Mouse (Mus musculus): Measurements from ENCODE around the gene I830077J02Rik. TPM values are rescaled to one million over a fixed set of nuclear protein-coding genes. Genes with fewer than 3 reads are reported as not detected.

Gene I830077J02Rik
- total and polyA plus RNA-seq, 3 experiments: 0.72 to 2.3 (median 0.97) TPM

DNA sequence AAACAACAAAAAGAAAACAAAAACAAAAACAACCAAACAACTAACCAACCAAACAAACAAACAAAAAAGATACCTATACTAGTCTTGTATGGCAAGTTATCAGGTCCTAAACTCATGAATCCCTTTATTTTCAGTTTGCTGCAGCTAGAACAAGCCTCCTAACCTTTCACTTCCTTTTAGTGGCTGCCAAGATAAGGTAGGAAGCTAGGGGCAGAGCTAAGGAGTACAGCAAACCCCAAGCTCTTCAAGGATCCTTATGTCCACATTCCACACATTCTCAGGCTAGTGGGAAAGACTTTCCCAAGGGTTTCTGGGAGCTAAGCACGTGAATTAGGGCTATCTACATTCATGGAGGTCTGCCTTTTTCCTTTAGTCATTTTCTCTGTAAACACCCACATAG lies 17.2 kb downstream of the I830077J02Rik start:
- Histone ChIP-seq H3K4me3 (no peak overlapping the region), H3K27ac (no peak overlapping the region), H3K36me3 (ENCODE audit: control insufficient read depth, insufficient read depth, low read length) (no peaks in the 10 kb centered on the region), H3K79me2 (replicated peaks; ENCODE audit: control insufficient read depth, insufficient read depth, low read length) (no peaks in the 10 kb centered on the region), H3K9ac (ENCODE audit: low read depth, low read length) (no peak overlapping the region), H3K4me1 (ENCODE audit: control insufficient read depth, insufficient read depth, low read length) (peaks cover 4% of the 10 kb centered on the region), H3K27me3 (ENCODE audit: control insufficient read depth, insufficient read depth, low read length) (no peaks in the 10 kb centered on the region)
- WGBS: 47% methylated on average over 1 of the region's 1 CpGs
- DNase-seq: no peak
- TF ChIP-seq POLR2A (IDR thresholded peaks at IDR 0.05; ENCODE audit: insufficient read depth, low read depth, low read length) (no peak), CTCF (IDR thresholded peaks at IDR 0.05) (no peak), EP300 (IDR thresholded peaks at IDR 0.05; ENCODE audit: insufficient read depth, low read depth, low read length) (no peak)
- intact Hi-C loops (cut with DNase I): no loop called here

DNA sequence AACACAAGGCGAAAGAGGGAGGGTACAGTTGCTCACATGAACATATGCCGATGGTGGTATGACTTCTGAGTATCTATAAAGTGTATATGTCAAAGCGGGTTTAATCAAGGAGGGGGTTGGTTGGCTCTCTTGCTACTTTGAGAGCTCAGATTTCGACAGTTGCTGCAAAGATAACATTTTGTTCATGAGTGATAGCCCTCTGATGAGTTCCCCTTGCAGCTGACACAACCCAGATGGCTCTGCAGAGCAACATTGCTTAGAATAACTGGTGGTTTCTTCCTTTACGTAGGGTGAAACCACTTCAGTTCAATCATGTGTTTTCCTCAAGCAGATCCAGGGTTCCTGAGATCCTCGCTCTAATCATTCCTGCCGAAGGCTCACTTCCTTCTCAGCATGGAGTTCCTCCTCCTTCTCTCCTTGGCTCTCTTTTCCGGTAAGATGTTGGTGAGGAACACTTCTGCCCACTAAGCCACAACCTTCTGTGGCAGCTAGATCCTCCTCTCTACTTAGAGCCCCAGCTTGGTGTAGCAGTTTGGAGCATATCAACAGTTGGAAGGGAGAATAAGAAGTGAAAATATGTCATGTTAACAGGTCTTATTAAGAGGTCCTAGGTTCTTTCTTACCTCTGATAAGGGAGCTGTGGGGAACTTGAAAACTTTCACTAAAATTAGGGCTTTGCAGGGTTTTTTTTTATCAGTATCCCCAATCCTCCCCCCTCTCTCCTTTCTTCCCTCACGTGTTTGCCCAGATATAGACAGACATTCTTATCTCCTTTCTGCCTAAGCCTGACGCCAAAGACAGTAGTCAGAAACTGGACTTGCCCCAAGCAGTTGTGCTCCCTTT lies 18.4 kb downstream of the I830077J02Rik start:
- Histone ChIP-seq H3K9ac (ENCODE audit: low read depth, low read length) (no peak overlapping the region), H3K4me3 (no peak overlapping the region), H3K4me1 (ENCODE audit: control insufficient read depth, insufficient read depth, low read length) (peaks cover 4% of the 10 kb centered on the region), H3K36me3 (ENCODE audit: control insufficient read depth, insufficient read depth, low read length) (no peaks in the 10 kb centered on the region), H3K27me3 (ENCODE audit: control insufficient read depth, insufficient read depth, low read length) (no peaks in the 10 kb centered on the region), H3K27ac (no peak overlapping the region), H3K79me2 (replicated peaks; ENCODE audit: control insufficient read depth, insufficient read depth, low read length) (no peaks in the 10 kb centered on the region)
- 24% methylated on average over 10 of the region's 10 CpGs for WGBS
- TF ChIP-seq CTCF (IDR thresholded peaks at IDR 0.05) (no peak), EP300 (IDR thresholded peaks at IDR 0.05; ENCODE audit: insufficient read depth, low read depth, low read length) (no peak), POLR2A (IDR thresholded peaks at IDR 0.05; ENCODE audit: insufficient read depth, low read depth, low read length) (no peak)
- intact Hi-C loops (cut with DNase I): no loop called here
- no peak for DNase-seq

DNA sequence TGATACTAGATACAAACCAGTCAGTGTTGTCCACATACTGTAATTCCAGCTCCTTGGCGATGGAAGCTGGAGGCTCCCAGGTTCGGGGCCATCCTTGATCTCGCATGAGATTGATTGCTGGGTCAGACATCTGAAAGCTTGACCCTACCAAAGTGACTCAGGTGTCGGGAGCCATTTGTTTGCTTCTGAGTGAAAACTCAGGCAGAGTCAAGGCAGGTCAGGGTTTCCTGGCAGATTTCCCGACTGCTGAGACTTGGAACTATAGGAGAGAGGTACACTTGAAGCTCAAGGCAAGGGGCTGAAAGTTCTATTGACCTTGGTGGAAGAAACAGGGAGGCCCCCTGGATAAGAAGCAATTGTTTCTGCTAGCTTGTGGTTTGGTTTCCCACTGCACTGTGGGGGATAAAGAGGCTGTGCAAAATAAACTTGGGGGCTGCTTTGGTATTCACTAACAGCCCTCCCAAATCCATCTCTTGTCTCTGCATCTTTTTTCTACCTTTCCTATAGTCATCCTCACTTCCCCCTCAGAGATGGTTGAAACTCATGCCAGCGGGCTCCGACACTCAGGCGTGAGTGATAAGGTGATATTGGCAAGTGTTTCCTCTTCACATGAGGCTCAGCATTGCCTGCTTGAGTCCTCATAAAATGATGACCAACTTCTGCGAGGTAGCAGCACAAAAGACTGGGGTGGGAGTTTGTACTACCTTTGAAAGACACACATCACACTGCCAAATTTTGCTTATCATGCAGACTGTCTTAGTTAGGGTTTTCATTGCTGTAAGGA lies 20.2 kb downstream of the I830077J02Rik start:
- no peak for DNase-seq
- Histone ChIP-seq H3K9ac (ENCODE audit: low read depth, low read length) (no peak overlapping the region), H3K79me2 (replicated peaks; ENCODE audit: control insufficient read depth, insufficient read depth, low read length) (no peaks in the 10 kb centered on the region), H3K36me3 (ENCODE audit: control insufficient read depth, insufficient read depth, low read length) (no peaks in the 10 kb centered on the region), H3K4me3 (no peak overlapping the region), H3K4me1 (ENCODE audit: control insufficient read depth, insufficient read depth, low read length) (peaks cover 4% of the 10 kb centered on the region), H3K27me3 (ENCODE audit: control insufficient read depth, insufficient read depth, low read length) (no peaks in the 10 kb centered on the region), H3K27ac (no peak overlapping the region)
- TF ChIP-seq POLR2A (IDR thresholded peaks at IDR 0.05; ENCODE audit: insufficient read depth, low read depth, low read length) (no peak), CTCF (IDR thresholded peaks at IDR 0.05) (no peak), EP300 (IDR thresholded peaks at IDR 0.05; ENCODE audit: insufficient read depth, low read depth, low read length) (no peak)
- intact Hi-C loops (cut with DNase I): no loop called here
- 54% methylated on average over 9 of the region's 9 CpGs for WGBS

DNA sequence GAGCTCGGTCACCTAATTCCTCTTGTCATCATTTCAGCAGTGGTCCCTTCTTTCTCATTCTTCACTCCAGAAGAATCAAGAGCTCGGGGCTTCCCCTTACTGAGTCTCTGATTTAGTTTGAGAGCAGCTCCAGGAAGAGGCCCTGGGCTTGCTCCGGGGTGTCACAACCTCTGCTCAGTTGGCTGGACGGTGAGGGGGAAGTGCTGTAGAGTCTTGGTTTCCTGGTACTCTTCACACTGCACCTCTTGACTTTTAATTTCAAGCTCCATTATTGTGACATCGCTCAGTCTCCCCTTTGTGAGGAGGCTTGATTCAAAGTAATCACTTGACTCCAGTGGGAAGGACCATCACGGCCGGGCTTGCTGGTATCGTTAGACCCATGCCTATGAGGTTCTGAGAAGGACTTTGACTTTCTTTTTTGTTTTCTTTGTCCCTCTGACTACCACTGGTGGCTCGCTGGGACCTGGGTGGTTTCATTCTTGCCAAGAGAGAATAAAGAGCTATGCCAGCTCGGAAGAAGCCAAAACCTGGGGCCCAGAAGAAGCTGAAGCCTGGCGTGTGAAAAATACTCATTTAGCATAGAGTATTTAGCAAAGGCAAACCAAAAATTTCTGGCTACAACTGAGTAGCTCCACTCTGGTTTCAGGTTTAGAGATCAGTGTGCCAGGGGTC lies 21.8 kb downstream of the I830077J02Rik start:
- 67% methylated on average over 11 of the region's 11 CpGs for WGBS
- DNase-seq: peak in 1 of 2 experiments; percentile 22
- intact Hi-C loops (cut with DNase I): no loop called here
- no peak for TF ChIP-seq CTCF (IDR thresholded peaks at IDR 0.05)
- TF ChIP-seq EP300 (IDR thresholded peaks at IDR 0.05; ENCODE audit: insufficient read depth, low read depth, low read length): no peak
- TF ChIP-seq POLR2A (IDR thresholded peaks at IDR 0.05; ENCODE audit: insufficient read depth, low read depth, low read length): no peak
- Histone ChIP-seq H3K36me3 (ENCODE audit: control insufficient read depth, insufficient read depth, low read length) (no peaks in the 10 kb centered on the region), H3K4me3 (no peak overlapping the region), H3K27ac (no peak overlapping the region), H3K9ac (ENCODE audit: low read depth, low read length) (no peak overlapping the region), H3K79me2 (replicated peaks; ENCODE audit: control insufficient read depth, insufficient read depth, low read length) (no peaks in the 10 kb centered on the region), H3K4me1 (ENCODE audit: control insufficient read depth, insufficient read depth, low read length) (peaks cover 4% of the 10 kb centered on the region), H3K27me3 (ENCODE audit: control insufficient read depth, insufficient read depth, low read length) (no peaks in the 10 kb centered on the region)

DNA sequence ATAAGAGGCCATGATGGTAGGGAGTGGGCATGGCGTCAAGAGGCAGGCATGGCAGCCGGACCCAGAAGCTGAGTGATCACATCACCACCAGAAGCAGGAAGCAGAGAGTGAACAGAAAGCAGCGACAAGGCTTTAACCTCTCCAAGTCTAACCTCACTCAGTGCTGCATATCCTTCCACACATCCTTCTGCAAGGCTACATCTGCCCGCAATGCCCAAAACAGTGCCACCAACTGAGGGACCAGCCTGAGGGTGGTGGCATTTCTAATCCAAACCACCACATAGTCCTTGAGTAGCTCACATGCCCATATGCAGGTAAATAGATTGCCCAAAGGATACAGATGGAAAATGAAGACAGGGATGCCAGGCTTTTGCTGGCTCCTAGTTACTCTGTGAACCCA lies 23.5 kb downstream of the I830077J02Rik start:
- no peak for TF ChIP-seq CTCF (IDR thresholded peaks at IDR 0.05)
- no peak for TF ChIP-seq EP300 (IDR thresholded peaks at IDR 0.05; ENCODE audit: insufficient read depth, low read depth, low read length)
- TF ChIP-seq POLR2A (IDR thresholded peaks at IDR 0.05; ENCODE audit: insufficient read depth, low read depth, low read length): no peak
- no peaks in the 10 kb centered on the region for H3K36me3 ChIP-seq (ENCODE audit: control insufficient read depth, insufficient read depth, low read length)
- H3K4me3 ChIP-seq: no peak overlapping the region
- H3K9ac ChIP-seq (ENCODE audit: low read depth, low read length): no peak overlapping the region
- H3K79me2 ChIP-seq (replicated peaks; ENCODE audit: control insufficient read depth, insufficient read depth, low read length): no peaks in the 10 kb centered on the region
- H3K27me3 ChIP-seq (ENCODE audit: control insufficient read depth, insufficient read depth, low read length): no peaks in the 10 kb centered on the region
- H3K4me1 ChIP-seq (ENCODE audit: control insufficient read depth, insufficient read depth, low read length): peaks cover 1% of the 10 kb centered on the region
- DNase-seq: no peak
- 84% methylated on average over 4 of the region's 4 CpGs for WGBS
- H3K27ac ChIP-seq: no peak overlapping the region
- intact Hi-C loops (cut with DNase I): no loop called here
